Mouse (Mus musculus) ES-Bruce4 (cell line): Measurements from ENCODE around the gene Slc30a7. TPM values are rescaled to one million over a fixed set of nuclear protein-coding genes. Genes with fewer than 3 reads are reported as not detected.

Experiments used
- H3K27ac ChIP-seq: 2 replicates; pipeline ENCODE4 v1.5.1; 2012; ENCODE audit warnings: low read length, inconsistent platforms; ENCODE audit not compliant: insufficient read depth
- H3K27me3 ChIP-seq: 2 replicates; pipeline ENCODE4 v1.6.1; 2012; ENCODE audit warnings: mild to moderate bottlenecking, low read length, inconsistent platforms; ENCODE audit not compliant: control insufficient read depth, poor library complexity, insufficient read depth, severe bottlenecking
- H3K36me3 ChIP-seq: 2 replicates; pipeline ENCODE4 v1.6.1; 2012; ENCODE audit warnings: inconsistent platforms, mild to moderate bottlenecking, low read length, moderate library complexity; ENCODE audit not compliant: control insufficient read depth, poor library complexity, insufficient read depth, severe bottlenecking
- H3K4me1 ChIP-seq: one replicate; pipeline ENCODE4 v1.8.1; 2011; ENCODE audit warnings: low read length; ENCODE audit not compliant: control insufficient read depth, insufficient read depth
- H3K4me3 ChIP-seq: 2 replicates; pipeline ENCODE4 v1.5.1; 2011; ENCODE audit warnings: low read depth, mild to moderate bottlenecking, low read length
- H3K9ac ChIP-seq: 2 replicates; pipeline ENCODE4 v1.6.1; 2012; ENCODE audit warnings: low read depth, mild to moderate bottlenecking, inconsistent platforms; ENCODE audit not compliant: poor library complexity, severe bottlenecking
- H3K9me3 ChIP-seq: replicated peaks from 2 replicates; pipeline ENCODE4 v1.6.1; 2012; ENCODE audit warnings: mild to moderate bottlenecking, low read length, inconsistent platforms; ENCODE audit not compliant: control insufficient read depth, poor library complexity, insufficient read depth, severe bottlenecking
- CTCF ChIP-seq: IDR thresholded peaks from one replicate; pipeline ENCODE4 v1.8.1; 2011; ENCODE audit warnings: low read depth, low read length
- EP300 ChIP-seq: IDR thresholded peaks from 2 replicates; pipeline ENCODE4 v1.6.1; 2011; ENCODE audit warnings: low read depth, low read length; ENCODE audit not compliant: insufficient read depth
- POLR2A ChIP-seq: IDR thresholded peaks from one replicate; pipeline ENCODE4 v1.8.1; 2011; ENCODE audit warnings: low read length; ENCODE audit not compliant: insufficient read depth
- polyA plus RNA-seq: library from polyadenylated mRNA; stranded (reverse); fragments of >200 nt; gene quantifications from 2 replicates; pipeline ENCODE4 v1.2.4, GENCODE M21; 2011; ENCODE audit warnings: low read depth; ENCODE audit not compliant: missing spikeins, insufficient read depth, insufficient read length

Slc30a7 gene
- polyA plus RNA-seq: 23.0 and 27.7 TPM in 2 replicates

- TF ChIP-seq EP300: 0 out of 2 replicates have a peak, but pooled peaks have one; percentile 14
- TF ChIP-seq POLR2A: peak; percentile 39
- no peak for TF ChIP-seq CTCF
- H3K27ac ChIP-seq: peak within 1 kb of the TSS; percentile 8; the same call in 1 of the 2 replicates
- H3K4me3 ChIP-seq: peak within 1 kb of the TSS; percentile 96
- no peaks in the 10 kb centered on the region; the same call in 1 of the 2 replicates for H3K36me3 ChIP-seq
- H3K9me3 ChIP-seq: no peaks in the 10 kb centered on the region
- peak within 1 kb of the TSS; percentile 71 for H3K9ac ChIP-seq
- H3K27me3 ChIP-seq: no peaks in the 10 kb centered on the region
- H3K4me1 ChIP-seq: no peaks in the 10 kb centered on the region
These were observed at the start of gene Slc30a7, which contains the start of gene Extl2 for GRCm38 (mm10) chr3:116006978-116007940. Gene Slc30a7, minus strand, starts transcription at chr3:116007406. Gene Extl2, plus strand, starts transcription at chr3:116007462.

GRCm38 (mm10) chr3:116047034-116047433 lies 39.8 kb upstream of the Slc30a7 start:
- Histone ChIP-seq H3K9ac (no peak overlapping the region), H3K27me3 (no peaks in the 10 kb centered on the region), H3K4me3 (no peak overlapping the region)

GRCm38 (mm10) chr3:116046000-116046399 lies 38.8 kb upstream of the Slc30a7 start:
- TF ChIP-seq CTCF (no peak), EP300 (no peak), POLR2A (no peak)

More at GRCm38 (mm10) chr3:116047034-116047433, 39.8 kb upstream of the Slc30a7 start:
- Histone ChIP-seq H3K27ac (no peak overlapping the region), H3K36me3 (no peaks in the 10 kb centered on the region), H3K4me1 (no peaks in the 10 kb centered on the region), H3K9me3 (no peaks in the 10 kb centered on the region)
- no peak for TF ChIP-seq POLR2A
- TF ChIP-seq CTCF: no peak
- no peak for TF ChIP-seq EP300

GRCm38 (mm10) chr3:116040776-116041175 lies 33.6 kb upstream of the Slc30a7 start:
- Histone ChIP-seq H3K4me3 (no peak overlapping the region), H3K36me3 (no peaks in the 10 kb centered on the region)
- TF ChIP-seq CTCF: no peak
- no peak for TF ChIP-seq POLR2A
- TF ChIP-seq EP300: no peak

More at GRCm38 (mm10) chr3:116046000-116046399, 38.8 kb upstream of the Slc30a7 start:
- no peak overlapping the region for H3K4me3 ChIP-seq
- no peaks in the 10 kb centered on the region for H3K27me3 ChIP-seq
- no peaks in the 10 kb centered on the region for H3K9me3 ChIP-seq
- H3K27ac ChIP-seq: no peak overlapping the region
- H3K36me3 ChIP-seq: no peaks in the 10 kb centered on the region
- no peak overlapping the region for H3K9ac ChIP-seq
- H3K4me1 ChIP-seq: no peaks in the 10 kb centered on the region

GRCm38 (mm10) chr3:116033871-116034222 lies 26.6 kb upstream of the Slc30a7 start:
- Histone ChIP-seq H3K9ac (no peak overlapping the region), H3K9me3 (no peaks in the 10 kb centered on the region), H3K27me3 (no peaks in the 10 kb centered on the region), H3K4me3 (no peak overlapping the region), H3K36me3 (no peaks in the 10 kb centered on the region), H3K27ac (no peak overlapping the region), H3K4me1 (no peaks in the 10 kb centered on the region)
- TF ChIP-seq POLR2A (no peak), EP300 (no peak), CTCF (no peak)

More at GRCm38 (mm10) chr3:116040776-116041175, 33.6 kb upstream of the Slc30a7 start:
- Histone ChIP-seq H3K9ac (no peak overlapping the region), H3K27ac (no peak overlapping the region), H3K4me1 (no peaks in the 10 kb centered on the region), H3K27me3 (no peaks in the 10 kb centered on the region), H3K9me3 (no peaks in the 10 kb centered on the region)
